Mouse (Mus musculus) splenic B cell, adult 2 months (primary cell): ENCODE results near the gene Zfp111.
A peak's percentile ranks its signal among the peaks of the same experiment; 100 is the strongest.

ENCODE experiments used
- DNase-seq: peaks from one replicate; pipeline ENCODE4 v3.0.0-alpha.2; 2011; ENCODE audit warnings: low read depth, low spot score
- H3K27me3 ChIP-seq: 2 replicates; pipeline ENCODE4 v1.6.1; 2012; ENCODE audit warnings: mild to moderate bottlenecking, low read length, moderate library complexity, mixed read lengths; ENCODE audit not compliant: control insufficient read depth, poor library complexity, insufficient read depth, severe bottlenecking
- H3K36me3 ChIP-seq: 2 replicates; pipeline ENCODE4 v1.6.1; 2012; ENCODE audit warnings: mild to moderate bottlenecking, low read length, moderate library complexity, mixed read lengths; ENCODE audit not compliant: control insufficient read depth, poor library complexity, insufficient read depth, severe bottlenecking

Gene Zfp111

DNA sequence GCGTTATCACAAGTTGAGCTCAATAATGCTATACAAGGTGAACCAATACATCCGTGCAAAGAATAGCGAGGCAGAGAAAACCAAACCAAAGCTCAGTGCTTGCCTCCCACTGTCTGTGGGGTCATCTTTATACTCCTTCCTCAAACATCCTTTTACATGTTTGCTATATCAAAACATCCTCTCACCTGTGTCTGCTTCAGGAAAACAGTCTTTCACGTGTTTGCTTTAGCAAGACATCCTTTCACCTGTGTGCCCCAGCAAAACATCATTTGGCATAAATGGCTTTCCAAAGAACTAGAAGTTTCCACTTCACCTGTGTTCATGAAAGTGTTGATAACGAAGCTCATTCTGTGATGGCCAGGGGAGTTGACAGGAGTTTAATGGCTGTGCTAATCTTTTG is at the start of gene Zfp111:
Gene Zfp111, minus strand, starts transcription at position 101 of the 400 bp plus-strand sequence.
- no peak for DNase-seq
- Histone ChIP-seq H3K36me3 (no peaks in the 10 kb centered on the region), H3K27me3 (no peaks in the 10 kb centered on the region; the same call in 1 of the 2 replicates)

DNA sequence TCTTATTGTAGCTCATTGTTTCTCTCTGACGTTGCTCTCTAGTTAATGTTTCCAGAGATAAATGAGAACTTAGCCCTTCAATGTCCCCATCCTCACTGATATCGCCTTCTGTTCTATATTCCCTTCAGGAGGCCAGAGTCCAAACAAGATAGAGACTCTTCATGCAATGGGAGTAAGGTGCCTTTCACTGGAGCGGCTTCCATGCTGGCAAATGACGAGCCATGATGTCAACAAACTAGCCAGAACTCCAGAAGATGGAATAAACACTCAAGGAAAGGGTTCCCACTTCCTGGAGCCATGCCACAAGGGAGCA is 48.7 kb upstream of the Zfp111 start:
- no peaks in the 10 kb centered on the region for H3K36me3 ChIP-seq
- DNase-seq: no peak
- H3K27me3 ChIP-seq: no peaks in the 10 kb centered on the region

DNA sequence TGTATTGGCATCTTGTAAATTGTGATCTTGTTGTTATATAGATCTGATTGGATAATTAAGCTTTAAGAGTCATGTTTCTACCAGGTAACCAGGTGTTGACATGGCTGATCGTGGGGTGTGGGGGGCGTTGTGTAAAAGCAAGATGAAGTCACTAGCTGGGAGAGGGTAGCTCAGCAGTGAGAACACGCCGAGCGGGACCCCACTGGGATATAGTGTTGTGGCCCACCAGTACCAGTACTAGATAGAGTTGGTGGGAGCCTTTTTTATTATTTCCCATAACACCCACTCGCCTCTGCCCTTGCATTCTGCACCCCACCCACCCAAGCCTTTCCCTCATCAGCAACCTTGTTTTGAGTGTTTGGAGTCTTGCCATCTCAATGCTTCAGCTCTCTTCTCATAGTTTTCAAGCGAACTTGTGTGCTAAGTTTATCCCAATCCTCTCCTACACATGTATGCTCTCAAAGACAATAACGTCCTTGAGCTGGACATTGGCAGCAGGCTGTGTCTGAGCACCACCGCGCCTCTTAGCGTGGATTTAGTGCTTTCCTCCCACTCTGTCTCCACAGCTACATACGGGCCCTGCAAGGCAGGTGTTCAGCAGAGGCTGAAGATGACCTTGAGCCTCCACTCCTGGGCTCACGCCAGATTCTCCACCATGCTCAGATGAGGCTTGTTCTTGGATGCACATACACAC is 48.2 kb upstream of the Zfp111 start:
- H3K27me3 ChIP-seq: no peaks in the 10 kb centered on the region
- H3K36me3 ChIP-seq: no peaks in the 10 kb centered on the region
- DNase-seq: no peak

DNA sequence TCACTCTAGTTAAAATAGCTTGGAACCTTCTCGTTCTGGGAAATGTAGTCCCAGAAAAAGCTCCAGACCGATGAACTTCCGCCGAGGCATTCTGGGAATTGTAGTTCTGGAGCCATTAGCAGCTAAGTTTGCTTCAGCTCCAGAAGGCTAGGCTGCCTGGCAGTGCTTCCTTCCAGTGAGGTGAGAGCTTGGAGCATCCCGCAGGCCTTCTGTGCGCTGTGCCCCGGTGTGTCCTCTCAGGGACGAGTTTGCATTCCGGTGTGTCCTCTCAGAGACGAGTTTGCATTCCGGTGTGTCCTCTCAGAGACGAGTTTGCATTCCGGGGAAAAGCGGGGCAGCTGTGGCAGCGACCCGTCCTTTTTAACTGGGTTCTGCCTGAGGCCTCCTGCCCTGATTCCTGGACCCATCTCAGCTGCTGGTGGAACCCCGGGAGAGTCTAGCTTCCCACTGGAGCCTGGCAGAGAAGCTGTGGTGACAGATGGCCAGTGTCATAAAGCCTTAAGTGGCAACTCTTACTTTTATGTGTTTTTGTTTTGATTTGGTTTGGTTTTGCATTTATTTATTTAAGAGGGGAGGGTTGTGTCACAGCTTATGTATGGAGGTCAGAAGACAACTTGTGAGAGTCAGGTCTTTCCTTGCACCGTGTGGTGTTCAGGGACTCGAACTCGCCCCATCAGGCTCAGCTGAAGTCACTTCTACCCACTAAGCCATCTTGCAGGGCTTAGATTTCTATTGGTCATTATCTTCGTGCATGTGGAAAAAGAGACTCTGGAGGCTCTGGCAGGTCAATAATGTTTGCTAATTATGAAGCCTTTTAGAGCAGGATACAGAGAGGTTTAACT is 43.6 kb upstream of the Zfp111 start, which contains the start of gene Zfp108:
Gene Zfp108, plus strand, starts transcription at position 162 of the 842 bp plus-strand sequence.
- DNase-seq: peak; percentile 39
- Histone ChIP-seq H3K27me3 (no peaks in the 10 kb centered on the region), H3K36me3 (no peaks in the 10 kb centered on the region)

DNA sequence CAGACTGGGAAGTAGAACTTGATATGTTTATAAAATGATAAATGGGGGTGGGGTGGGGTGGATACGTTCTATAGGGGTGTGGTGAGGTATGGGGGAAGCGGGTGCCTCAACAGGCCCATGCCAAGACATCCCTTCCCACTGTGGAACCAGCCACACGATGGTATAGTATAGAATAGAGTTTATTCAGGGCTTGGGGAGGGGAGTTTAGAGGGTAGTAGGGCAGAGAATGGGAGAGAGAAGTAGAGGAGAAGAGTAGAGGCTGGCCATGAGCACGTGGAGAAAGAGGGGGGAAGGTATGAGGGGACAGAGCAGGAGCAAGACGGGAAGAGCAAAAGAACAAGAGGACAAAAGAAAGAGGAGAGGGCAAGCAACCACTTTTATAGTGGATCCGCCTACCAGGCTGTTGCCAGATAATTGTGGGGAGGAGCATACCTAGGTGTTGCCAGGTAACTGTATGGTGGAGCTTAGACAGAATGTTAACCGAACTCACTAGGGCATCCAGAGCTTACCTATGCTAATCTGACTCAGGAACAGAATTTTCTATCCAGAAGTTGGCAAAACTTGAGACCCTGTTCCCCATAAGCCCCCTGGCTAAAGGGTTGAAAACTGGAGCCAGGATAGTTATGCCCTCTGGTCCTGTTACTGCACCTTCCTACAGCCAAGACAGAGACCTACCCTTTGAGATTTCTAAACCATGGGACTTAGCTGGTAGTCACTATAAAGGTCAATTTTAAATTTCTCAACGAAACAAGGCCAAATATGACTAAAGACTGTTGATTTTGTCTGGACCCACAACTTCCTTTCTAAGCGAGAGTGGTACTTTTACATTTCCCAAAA is 42.8 kb upstream of the Zfp111 start:
- Histone ChIP-seq H3K36me3 (no peaks in the 10 kb centered on the region), H3K27me3 (no peaks in the 10 kb centered on the region)
- DNase-seq: no peak

DNA sequence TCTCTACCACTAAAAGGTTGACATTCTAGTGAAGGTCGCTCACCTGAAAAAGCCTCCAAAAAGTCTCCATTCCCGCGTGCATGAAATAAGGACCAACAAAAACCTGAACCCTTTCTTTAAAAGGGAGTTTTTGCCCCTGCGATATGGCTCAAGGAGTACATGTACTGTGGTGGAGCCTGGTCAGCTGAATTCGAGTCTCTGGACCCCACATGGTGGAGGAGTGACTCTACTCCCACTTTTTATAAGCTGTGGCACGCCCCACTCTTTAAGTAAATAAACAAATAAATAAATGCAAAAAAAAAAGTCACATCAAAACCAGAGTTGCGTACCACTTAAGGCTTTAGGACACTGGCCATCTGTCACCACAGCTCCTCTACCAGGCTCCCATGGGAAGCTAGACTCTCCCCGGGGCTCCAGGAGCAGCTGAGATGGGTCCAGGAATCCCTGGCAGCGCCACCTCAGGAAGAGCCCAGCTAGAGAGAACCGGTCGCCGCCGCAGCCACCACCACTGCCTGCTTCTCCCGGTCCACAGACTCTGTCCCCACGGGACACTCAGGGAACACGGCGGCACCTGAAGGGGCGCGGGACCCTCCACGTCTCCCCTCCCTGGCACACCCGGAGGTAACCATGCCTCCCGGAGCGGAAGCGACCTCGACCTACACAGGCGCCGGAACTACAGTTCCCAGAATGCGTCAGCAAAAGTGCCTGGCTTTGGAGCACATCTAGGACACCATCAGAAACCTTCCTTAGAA is 26.0 kb upstream of the Zfp111 start, which contains the start of gene Zfp109:
Gene Zfp109, minus strand, starts transcription at position 521 of the 752 bp plus-strand sequence.
- Histone ChIP-seq H3K27me3 (no peaks in the 10 kb centered on the region; the same call in 1 of the 2 replicates), H3K36me3 (no peaks in the 10 kb centered on the region)
- peak; percentile 27 for DNase-seq

DNA sequence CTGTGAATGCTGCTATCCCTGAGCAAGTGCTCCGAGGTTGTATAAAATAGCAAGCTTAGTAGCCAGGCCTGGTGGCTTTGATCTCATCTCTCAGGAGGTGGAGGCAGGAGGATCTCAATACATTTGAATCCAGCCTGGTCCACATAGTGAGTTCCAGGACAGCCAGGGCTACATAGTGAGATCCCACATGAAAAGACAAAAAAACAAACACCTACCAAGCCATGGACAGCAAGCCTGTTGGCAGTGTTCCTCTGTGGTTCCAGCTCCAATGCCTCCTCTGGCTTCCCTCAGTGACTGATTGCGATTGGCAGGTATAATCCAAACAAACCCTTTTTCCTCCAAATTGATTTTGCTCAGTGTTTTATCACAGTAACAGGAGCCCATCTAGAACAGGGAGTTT is 947 bp downstream of the Zfp111 start:
- H3K27me3 ChIP-seq: no peaks in the 10 kb centered on the region; the same call in 1 of the 2 replicates
- DNase-seq: no peak
- no peaks in the 10 kb centered on the region for H3K36me3 ChIP-seq

DNA sequence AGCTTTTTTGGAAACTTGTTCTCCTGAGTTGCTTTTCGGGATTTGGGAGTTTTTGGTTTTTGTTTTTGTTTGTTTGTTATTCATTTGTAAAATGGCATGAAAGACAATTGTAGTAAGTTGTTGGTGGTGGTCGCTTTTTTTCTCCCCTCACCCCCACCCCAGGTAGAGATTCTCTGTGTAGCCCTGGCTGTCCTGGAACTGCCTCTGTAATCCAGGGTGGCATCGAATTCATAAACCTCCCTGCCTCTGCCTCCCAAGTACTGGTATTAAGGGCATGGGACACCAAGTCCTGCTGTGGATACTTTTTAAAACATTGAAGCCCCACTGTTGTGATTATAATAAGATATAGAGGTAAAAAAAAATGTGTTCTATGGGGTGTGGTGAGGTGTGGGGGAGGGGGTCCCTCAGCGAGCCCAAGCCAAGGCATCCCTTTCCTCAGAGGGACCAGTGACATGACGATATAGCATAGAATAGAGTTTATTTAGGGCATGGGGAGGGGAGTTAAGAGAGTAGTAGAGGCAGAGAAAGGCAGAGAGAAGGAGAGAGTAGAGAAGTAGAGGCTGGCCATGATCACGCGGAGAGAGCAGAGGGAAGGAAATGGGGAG is 2.9 kb downstream of the Zfp111 start:
- DNase-seq: no peak
- Histone ChIP-seq H3K36me3 (no peaks in the 10 kb centered on the region), H3K27me3 (no peaks in the 10 kb centered on the region)

DNA sequence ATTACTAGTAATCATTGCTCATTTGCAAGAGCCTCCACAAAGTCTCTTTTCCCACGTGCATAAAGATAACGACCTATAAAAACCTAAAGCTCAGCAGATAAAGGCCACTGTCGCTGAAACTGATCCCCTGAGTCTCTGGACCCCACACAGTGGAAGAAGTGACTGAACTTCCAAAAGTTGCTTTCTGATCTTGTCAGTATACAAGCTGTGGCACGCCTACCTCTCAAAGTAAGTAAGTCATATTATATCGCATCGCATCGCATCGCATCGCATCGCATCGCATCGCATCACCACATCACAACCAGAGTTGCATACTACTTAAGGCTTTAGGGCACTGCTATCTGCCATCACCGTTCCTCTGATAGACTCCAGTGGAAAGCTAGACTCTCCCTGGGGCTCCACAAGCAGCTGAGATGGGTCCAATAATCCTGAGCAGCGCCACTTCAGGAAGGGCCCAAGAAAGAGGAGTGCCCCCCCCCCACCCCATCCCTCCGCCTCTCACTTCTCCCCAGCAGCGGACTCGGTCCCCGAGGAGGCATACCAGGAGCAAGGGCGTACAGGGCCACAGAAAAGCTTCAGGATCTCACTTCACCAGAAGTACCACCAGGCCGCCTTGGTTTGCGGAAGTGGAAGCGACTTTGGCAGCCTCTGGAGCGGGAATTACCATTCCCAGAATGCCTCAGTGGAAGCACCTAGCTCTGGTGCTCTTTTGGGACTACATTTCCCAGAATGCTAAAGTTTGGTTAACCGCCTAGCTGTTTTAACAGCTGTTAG is 3.6 kb downstream of the Zfp111 start:
- Histone ChIP-seq H3K27me3 (no peaks in the 10 kb centered on the region), H3K36me3 (no peaks in the 10 kb centered on the region)
- DNase-seq: no peak

DNA sequence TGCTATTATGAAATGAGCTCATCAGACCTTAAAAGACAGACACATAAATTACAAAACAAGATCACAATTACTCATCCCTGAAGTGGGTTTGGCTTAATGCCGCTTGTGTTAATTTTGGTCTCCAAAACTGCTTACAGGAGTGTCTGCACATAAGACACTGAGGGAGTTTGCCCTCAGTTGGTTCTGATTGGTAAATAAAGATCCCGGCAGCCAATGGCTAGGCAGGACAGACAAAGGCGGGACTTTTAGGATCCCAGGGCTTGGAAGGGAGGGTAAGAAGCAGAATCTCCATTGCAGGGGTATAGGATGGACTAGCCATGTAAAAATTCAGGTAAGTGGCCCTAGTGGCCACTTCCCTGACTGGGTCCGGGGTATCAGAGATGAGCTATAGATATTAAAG is 14.3 kb downstream of the Zfp111 start:
- DNase-seq: no peak
- H3K27me3 ChIP-seq: no peaks in the 10 kb centered on the region
- no peaks in the 10 kb centered on the region for H3K36me3 ChIP-seq

DNA sequence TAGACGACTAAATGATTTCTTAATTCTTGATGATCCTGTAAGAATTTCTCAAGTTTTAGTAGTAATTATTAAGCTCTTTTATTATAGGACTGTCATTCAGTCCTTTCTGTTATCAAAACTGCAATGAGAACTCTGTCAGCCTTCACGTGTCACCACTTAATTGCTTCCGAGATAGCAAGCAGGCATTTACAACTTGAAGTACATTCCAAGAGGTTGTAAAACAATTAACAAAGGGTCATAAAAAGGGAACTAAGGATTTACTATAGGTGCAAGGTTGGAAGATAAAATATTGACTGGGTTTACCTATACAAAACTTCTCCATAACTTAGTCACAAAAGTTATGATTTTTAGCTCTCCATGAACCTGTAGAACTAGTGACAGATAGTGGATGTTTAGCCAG is 18.1 kb downstream of the Zfp111 start:
- DNase-seq: no peak
- Histone ChIP-seq H3K36me3 (no peaks in the 10 kb centered on the region), H3K27me3 (no peaks in the 10 kb centered on the region)

DNA sequence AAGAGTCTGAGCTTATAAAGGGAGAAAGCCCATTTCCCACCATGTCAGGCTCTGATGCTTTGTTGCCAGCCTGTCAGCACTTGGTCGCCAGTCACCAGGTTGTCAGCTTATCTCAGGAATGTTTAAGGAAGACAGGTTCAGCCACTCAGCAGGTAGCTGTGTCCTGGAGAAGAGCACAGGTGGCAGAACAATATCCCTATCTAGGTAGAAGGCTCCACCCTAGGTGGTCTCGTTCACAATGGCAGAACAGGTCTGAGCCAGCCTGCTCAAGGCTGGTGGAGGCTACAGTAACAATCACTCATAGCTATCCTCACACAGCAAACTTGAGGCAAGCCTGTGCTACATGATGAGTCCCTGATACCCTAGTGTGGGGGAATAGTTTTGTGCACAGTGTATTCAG is 19.9 kb downstream of the Zfp111 start:
- Histone ChIP-seq H3K36me3 (no peaks in the 10 kb centered on the region), H3K27me3 (no peaks in the 10 kb centered on the region)
- DNase-seq: no peak

DNA sequence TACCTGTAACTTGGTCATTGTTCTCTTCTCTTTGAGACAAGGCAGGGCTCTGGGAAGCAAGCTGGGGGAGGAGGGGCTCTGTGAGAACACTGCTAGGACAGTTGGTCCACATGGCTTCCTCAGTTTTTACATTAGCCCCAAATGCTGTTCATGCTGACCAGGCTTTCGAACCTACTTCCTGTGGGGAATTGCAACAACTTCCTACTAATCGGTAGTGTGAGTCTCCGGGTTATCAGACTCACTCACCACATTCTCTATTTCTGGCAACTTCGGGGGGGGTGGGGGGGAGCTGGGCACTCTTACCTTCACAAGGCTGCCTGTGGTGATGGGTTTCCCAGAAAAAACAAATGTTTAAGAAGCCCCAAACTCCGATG is 21.7 kb downstream of the Zfp111 start:
- no peak for DNase-seq
- no peaks in the 10 kb centered on the region for H3K36me3 ChIP-seq
- H3K27me3 ChIP-seq: no peaks in the 10 kb centered on the region
